Mouse (Mus musculus) C2C12 (cell line): ENCODE measurements at regions not wholly inside any gene's neighbourhood (a gene's known extent, or its start where the extent isn't known, plus 50 kb on each side); places are given as distances from the start of the nearest gene placed in this dataset.
A peak's percentile ranks its signal among the peaks of the same experiment; 100 is the strongest.

Experiments used
- H3K27me3 ChIP-seq: one replicate; pipeline ENCODE4 v1.6.1; 2011; ENCODE audit not compliant: control insufficient read depth, insufficient read depth, insufficient read length
- H3K36me3 ChIP-seq: one replicate; pipeline ENCODE4 v1.6.1; 2011; ENCODE audit not compliant: control insufficient read depth, insufficient read depth
- H3K4me3 ChIP-seq: one replicate; pipeline ENCODE4 v1.5.1; 2011; ENCODE audit warnings: mild to moderate bottlenecking, control low read depth; ENCODE audit not compliant: poor library complexity, insufficient read depth, severe bottlenecking
- H3K79me2 ChIP-seq: one replicate; pipeline ENCODE4 v1.6.1; 2011; ENCODE audit not compliant: control insufficient read depth, insufficient read depth
- H3K79me3 ChIP-seq: one replicate; pipeline ENCODE4 v1.6.1; 2011; ENCODE audit warnings: low read depth, control low read depth
- H3ac ChIP-seq: one replicate; pipeline ENCODE3; 2011; ENCODE audit warnings: low read depth; ENCODE audit not compliant: control insufficient read depth, insufficient read length
- CEBPB ChIP-seq: IDR thresholded peaks from one replicate; pipeline ENCODE4 v1.6.1; 2011; ENCODE audit warnings: low read depth, mild to moderate bottlenecking, control low read depth, moderate library complexity
- CTCF ChIP-seq: IDR thresholded peaks from one replicate; pipeline ENCODE4 v1.5.1; 2011; ENCODE audit not compliant: control insufficient read depth, insufficient read depth, insufficient read length
- FOSL1 ChIP-seq: IDR thresholded peaks from one replicate; pipeline ENCODE4 v1.8.0; 2011; ENCODE audit warnings: mild to moderate bottlenecking, low read length; ENCODE audit not compliant: poor library complexity, insufficient read depth, severe bottlenecking
- MAX ChIP-seq: IDR thresholded peaks from one replicate; pipeline ENCODE4 v1.6.1; 2011; ENCODE audit warnings: mild to moderate bottlenecking, control low read depth
- MYOD1 ChIP-seq: IDR thresholded peaks from one replicate; pipeline ENCODE4 v1.6.1; 2011; ENCODE audit warnings: low read depth; ENCODE audit not compliant: control insufficient read depth, insufficient read length
- MYOG ChIP-seq: IDR thresholded peaks from one replicate; pipeline ENCODE4 v1.6.1; 2011; ENCODE audit not compliant: control insufficient read depth, insufficient read length; ENCODE audit errors: extremely low read depth
- USF1 ChIP-seq: IDR thresholded peaks from one replicate; pipeline ENCODE4 v1.6.1; 2011; ENCODE audit warnings: low read depth, mild to moderate bottlenecking, control low read depth, moderate library complexity

- no peaks in the 10 kb centered on the region for H3K79me2 ChIP-seq
- H3ac ChIP-seq: no peak overlapping the region
These were observed 110.0 kb upstream of the Runx1 start for GRCm38 (mm10) chr16:92935848-92936535.

DNA sequence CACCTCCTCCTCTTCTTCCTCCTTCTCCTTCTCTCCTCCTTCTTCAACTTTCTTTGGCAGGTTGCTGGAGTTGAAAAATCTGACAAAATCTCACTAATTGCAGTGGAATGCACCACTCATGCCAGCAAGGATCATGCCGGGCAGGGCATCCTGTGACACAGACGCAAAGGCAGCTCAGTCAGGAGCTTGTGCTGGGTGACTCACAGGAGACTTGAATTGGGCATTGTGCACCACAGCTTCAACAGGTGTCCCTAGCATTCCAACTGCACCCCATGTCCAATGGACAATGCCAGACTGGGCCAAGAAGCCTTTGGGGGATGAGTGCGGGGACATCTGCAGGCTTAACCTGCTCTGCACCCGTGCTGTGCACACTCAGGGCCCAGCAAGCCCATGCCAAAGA lies 104.2 kb upstream of the Runx1 start:
- H3K27me3 ChIP-seq: no peaks in the 10 kb centered on the region
- no peaks in the 10 kb centered on the region for H3K79me3 ChIP-seq
- H3ac ChIP-seq: no peak overlapping the region
- TF ChIP-seq MYOG: no peak
- TF ChIP-seq MAX: peak; percentile 87
- TF ChIP-seq CEBPB: no peak
- no peak for TF ChIP-seq USF1
- peak; percentile 97 for TF ChIP-seq FOSL1
- TF ChIP-seq CTCF: no peak
- TF ChIP-seq MYOD1: peak; percentile 99
- no peaks in the 10 kb centered on the region for H3K36me3 ChIP-seq
- H3K79me2 ChIP-seq: no peaks in the 10 kb centered on the region
- H3K4me3 ChIP-seq: no peak overlapping the region

More at GRCm38 (mm10) chr16:92935848-92936535, 110.0 kb upstream of the Runx1 start:
- no peak for TF ChIP-seq CTCF
- TF ChIP-seq MYOD1: no peak
- no peak for TF ChIP-seq CEBPB
- TF ChIP-seq MAX: no peak
- Histone ChIP-seq H3K79me3 (no peaks in the 10 kb centered on the region), H3K4me3 (no peak overlapping the region), H3K27me3 (no peaks in the 10 kb centered on the region), H3K36me3 (no peaks in the 10 kb centered on the region)

GRCm38 (mm10) chr16:92928201-92928600 lies 102.3 kb upstream of the Runx1 start:
- Histone ChIP-seq H3K4me3 (no peak overlapping the region), H3K36me3 (no peaks in the 10 kb centered on the region), H3K79me2 (no peaks in the 10 kb centered on the region), H3ac (no peak overlapping the region), H3K27me3 (no peaks in the 10 kb centered on the region), H3K79me3 (no peaks in the 10 kb centered on the region)
- TF ChIP-seq MYOG: no peak
- TF ChIP-seq MAX: no peak
- no peak for TF ChIP-seq MYOD1
- TF ChIP-seq USF1: no peak
- TF ChIP-seq CTCF: no peak
- TF ChIP-seq CEBPB: no peak
- TF ChIP-seq FOSL1: no peak

DNA sequence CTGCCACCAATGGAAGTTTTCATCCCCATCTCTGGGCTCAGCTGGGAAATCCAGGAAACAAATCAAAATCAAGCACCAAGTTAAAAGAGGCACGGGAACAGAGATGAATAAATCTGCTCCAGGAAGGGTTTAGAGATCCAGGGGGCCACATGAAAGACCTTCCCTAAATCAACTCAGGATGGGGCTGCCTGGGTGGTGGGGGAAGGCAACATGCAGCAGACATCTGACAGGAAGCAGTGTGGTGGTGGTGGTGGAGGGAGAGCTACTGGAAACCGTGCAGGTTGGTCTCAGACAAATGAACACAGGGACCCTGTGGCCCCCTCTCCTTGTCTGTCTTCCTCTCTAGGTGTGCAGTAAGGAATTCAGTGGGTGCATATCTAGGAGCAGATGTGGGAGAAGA lies 101.7 kb upstream of the Runx1 start:
- TF ChIP-seq MYOD1: no peak
- TF ChIP-seq FOSL1: no peak
- no peak for TF ChIP-seq USF1
- TF ChIP-seq CEBPB: no peak
- Histone ChIP-seq H3K79me3 (no peaks in the 10 kb centered on the region), H3K79me2 (no peaks in the 10 kb centered on the region), H3K27me3 (no peaks in the 10 kb centered on the region), H3ac (no peak overlapping the region), H3K36me3 (no peaks in the 10 kb centered on the region), H3K4me3 (no peak overlapping the region)

GRCm38 (mm10) chr16:92926853-92927252 lies 100.9 kb upstream of the Runx1 start:
- Histone ChIP-seq H3K36me3 (no peaks in the 10 kb centered on the region), H3ac (no peak overlapping the region), H3K79me3 (no peaks in the 10 kb centered on the region), H3K4me3 (no peak overlapping the region), H3K27me3 (no peaks in the 10 kb centered on the region), H3K79me2 (no peaks in the 10 kb centered on the region)
- TF ChIP-seq MYOG (no peak), CTCF (no peak), FOSL1 (no peak), MYOD1 (no peak)

DNA sequence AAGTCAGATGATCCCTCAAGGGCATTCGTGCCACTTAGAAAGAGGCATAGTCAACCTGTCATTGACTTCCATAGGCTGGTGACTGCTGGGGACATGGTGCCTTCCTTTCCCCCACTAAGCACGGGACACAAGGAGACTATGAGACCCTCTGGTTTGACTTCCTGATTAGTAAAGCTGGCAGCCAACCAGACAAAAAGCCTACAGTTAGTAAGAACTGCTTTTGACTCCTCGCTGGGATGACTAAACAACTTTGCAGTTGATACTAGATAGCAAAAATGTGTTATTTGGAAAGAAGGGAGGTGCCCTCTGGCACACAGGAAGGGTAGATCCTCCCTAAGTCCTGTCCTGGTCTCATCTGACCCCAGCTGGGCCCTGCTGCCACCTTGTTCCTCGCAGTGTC lies 95.0 kb upstream of the Runx1 start:
- H3ac ChIP-seq: no peak overlapping the region
- H3K79me3 ChIP-seq: no peaks in the 10 kb centered on the region
- H3K27me3 ChIP-seq: no peaks in the 10 kb centered on the region
- TF ChIP-seq USF1 (no peak), CEBPB (no peak), FOSL1 (no peak), MAX (no peak), MYOD1 (no peak), CTCF (no peak), MYOG (no peak)
- no peaks in the 10 kb centered on the region for H3K79me2 ChIP-seq
- H3K4me3 ChIP-seq: no peak overlapping the region
- no peaks in the 10 kb centered on the region for H3K36me3 ChIP-seq
